Mouse (Mus musculus) liver, adult 2 months (tissue): ENCODE results near the gene Tm4sf20.

ENCODE experiments used
- CTCF ChIP-seq: fragments of 200-500 bp; IDR thresholded peaks from 2 replicates; pipeline ENCODE4 v1.5.1; 2011; ENCODE audit warnings: low read depth, low read length, control low read depth
- POLR2A ChIP-seq: fragments of 200-500 bp; IDR thresholded peaks from 2 replicates; pipeline ENCODE4 v1.6.1; 2011; ENCODE audit warnings: low read length, control low read depth; ENCODE audit not compliant: insufficient read depth; ENCODE audit errors: extremely low read depth

DNA sequence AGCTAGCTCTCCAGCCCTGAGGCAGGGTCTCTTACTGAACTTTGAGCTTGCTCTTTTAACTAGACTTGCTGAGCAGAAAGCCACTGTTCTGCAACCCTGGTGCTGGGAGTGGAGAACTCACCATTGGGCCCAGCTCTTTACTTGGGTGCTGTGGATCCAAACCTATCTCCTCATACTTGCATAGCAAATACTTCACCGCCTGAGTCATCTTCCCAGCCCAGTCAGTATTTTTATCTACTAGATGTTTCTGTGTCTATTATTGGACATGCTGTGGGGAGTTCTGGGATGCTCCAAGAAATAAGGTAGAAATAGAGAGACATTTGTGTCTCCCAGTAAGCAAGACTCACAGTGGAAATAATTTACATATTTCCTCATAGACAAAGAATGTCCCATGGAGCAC, 35.8 kb upstream of the Tm4sf20 start:
- TF ChIP-seq POLR2A (no peak), CTCF (no peak)
